Mouse (Mus musculus): ENCODE data around the gene Scarb2. TPM values are rescaled to one million over a fixed set of nuclear protein-coding genes. Genes with fewer than 3 reads are reported as not detected.
A peak's percentile ranks its signal among the peaks of the same experiment; 100 is the strongest.

Gene Scarb2
- polyA plus RNA-seq, 1 experiment from 2014 or later = 18.8 TPM

- WGBS = under 1% methylated on average over 48 of the region's 48 CpGs
- ATAC-seq (ENCODE audit: low read depth) = peak; percentile 97
- Histone ChIP-seq H3K9ac (peak overlapping the region; percentile 98), H3K27me3 (no peaks in the 10 kb centered on the region), H3K9me3 (no peaks in the 10 kb centered on the region), H3K4me1 (replicated peaks) (peaks cover 42% of the 10 kb centered on the region), H3K4me3 (peak overlapping the region; percentile 69), H3K36me3 (no peaks in the 10 kb centered on the region), H3K4me2 (peak overlapping the region; percentile 84), H3K27ac (replicated peaks) (peak overlapping the region; percentile 99)
Measured at GRCm38 (mm10) chr5:92505402-92505865, 1.2 kb downstream of the Scarb2 start.

DNA sequence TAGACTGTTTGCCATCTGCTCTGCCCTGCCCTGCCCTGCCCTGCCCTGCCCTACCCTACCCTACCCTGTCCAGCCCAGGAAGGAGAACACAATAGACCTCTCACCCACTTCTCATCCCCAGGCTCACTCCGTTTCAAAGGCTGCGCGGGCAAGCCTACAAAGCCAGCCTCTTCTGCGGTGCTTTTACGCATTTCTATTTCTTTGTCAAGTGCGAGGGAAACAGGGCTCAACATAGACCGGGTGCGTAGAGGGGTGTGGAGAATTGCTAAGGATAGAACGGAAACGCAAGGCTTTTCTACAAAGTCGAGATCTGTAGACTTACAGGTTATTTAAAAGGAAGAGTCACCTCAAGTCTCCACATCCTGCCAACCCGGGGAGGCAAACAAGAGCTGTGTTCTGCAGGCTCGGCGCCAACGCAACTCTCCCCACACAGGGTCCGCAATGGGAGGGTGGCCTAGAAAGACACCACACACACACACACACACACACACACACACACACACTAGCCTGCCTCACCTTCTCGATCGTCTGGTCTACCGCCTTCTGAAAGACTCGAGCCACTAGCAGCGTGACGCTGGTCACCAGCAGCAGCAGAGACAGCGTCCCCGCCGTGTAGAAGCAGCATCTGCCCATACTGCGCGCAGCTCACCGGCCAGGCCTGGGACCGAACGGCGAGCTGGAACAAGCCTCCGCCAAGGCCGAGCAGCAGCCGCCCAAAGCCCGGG lies 1.8 kb downstream of the Scarb2 start:
- H3K27me3 ChIP-seq = no peaks in the 10 kb centered on the region
- H3K4me3 ChIP-seq = peak overlapping the region; percentile 69
- H3K4me2 ChIP-seq = peak overlapping the region; percentile 84
- H3K9me3 ChIP-seq = no peaks in the 10 kb centered on the region
- ATAC-seq (ENCODE audit: low read depth) = peak; percentile 90
- H3K9ac ChIP-seq = peak overlapping the region; percentile 98
- H3K4me1 ChIP-seq (replicated peaks) = peaks cover 48% of the 10 kb centered on the region
- H3K27ac ChIP-seq (replicated peaks) = peak overlapping the region; percentile 99
- H3K36me3 ChIP-seq = no peaks in the 10 kb centered on the region
- whole genome bisulfite sequencing = under 1% methylated on average over 35 of the region's 35 CpGs

GRCm38 (mm10) chr5:92503856-92504618 lies 2.6 kb downstream of the Scarb2 start:
- Histone ChIP-seq H3K36me3 (no peaks in the 10 kb centered on the region), H3K4me1 (replicated peaks) (peaks cover 56% of the 10 kb centered on the region), H3K9me3 (no peaks in the 10 kb centered on the region), H3K4me2 (peak overlapping the region; percentile 84), H3K27ac (replicated peaks) (peak overlapping the region; percentile 99), H3K27me3 (no peaks in the 10 kb centered on the region), H3K9ac (peak overlapping the region; percentile 98), H3K4me3 (peak overlapping the region; percentile 69)
- no peak for ATAC-seq (ENCODE audit: low read depth)
- WGBS = 19% methylated on average over 7 of the region's 7 CpGs

DNA sequence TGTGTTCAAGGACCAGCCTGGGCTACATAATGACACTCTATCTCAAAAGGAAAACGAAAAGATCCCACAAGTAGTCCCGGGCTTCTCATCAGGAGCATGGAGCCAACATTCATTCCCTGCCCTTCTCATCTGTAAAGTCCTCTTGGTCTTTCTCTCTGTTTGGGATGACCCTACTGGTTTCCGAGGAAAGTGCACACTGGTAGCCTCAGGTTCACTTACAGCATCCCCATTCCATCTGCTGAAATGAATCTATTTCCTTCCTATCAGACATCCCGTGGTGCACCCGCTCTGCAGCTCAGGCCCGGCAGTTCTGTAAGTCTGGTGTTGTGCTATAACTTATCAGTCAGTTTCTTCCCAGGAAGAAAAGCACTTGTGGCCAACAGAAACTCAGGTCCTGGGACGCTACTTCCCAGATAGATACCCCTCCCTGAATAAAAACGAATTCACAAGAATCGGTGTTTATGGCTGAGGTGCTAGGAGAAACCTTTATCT lies 3.2 kb downstream of the Scarb2 start:
- H3K36me3 ChIP-seq = no peaks in the 10 kb centered on the region
- H3K4me3 ChIP-seq = peak overlapping the region; percentile 69
- no peak overlapping the region for H3K27ac ChIP-seq (replicated peaks)
- H3K27me3 ChIP-seq = no peaks in the 10 kb centered on the region
- peak overlapping the region; percentile 84 for H3K4me2 ChIP-seq
- peaks cover 62% of the 10 kb centered on the region for H3K4me1 ChIP-seq (replicated peaks)
- peak overlapping the region; percentile 98 for H3K9ac ChIP-seq
- no peaks in the 10 kb centered on the region for H3K9me3 ChIP-seq
- no peak for ATAC-seq (ENCODE audit: low read depth)
- 68% methylated on average over 9 of the region's 9 CpGs for WGBS

GRCm38 (mm10) chr5:92499378-92499777 lies 7.3 kb downstream of the Scarb2 start:
- Histone ChIP-seq H3K4me2 (no peak overlapping the region), H3K27me3 (no peaks in the 10 kb centered on the region), H3K9ac (no peak overlapping the region), H3K36me3 (no peaks in the 10 kb centered on the region), H3K4me1 (replicated peaks) (peaks cover 73% of the 10 kb centered on the region), H3K9me3 (no peaks in the 10 kb centered on the region), H3K27ac (replicated peaks) (peak overlapping the region; percentile 46; the same call in 1 of the 2 replicates), H3K4me3 (no peak overlapping the region)
- 60% methylated on average over 3 of the region's 3 CpGs for WGBS
- no peak for ATAC-seq (ENCODE audit: low read depth)

DNA sequence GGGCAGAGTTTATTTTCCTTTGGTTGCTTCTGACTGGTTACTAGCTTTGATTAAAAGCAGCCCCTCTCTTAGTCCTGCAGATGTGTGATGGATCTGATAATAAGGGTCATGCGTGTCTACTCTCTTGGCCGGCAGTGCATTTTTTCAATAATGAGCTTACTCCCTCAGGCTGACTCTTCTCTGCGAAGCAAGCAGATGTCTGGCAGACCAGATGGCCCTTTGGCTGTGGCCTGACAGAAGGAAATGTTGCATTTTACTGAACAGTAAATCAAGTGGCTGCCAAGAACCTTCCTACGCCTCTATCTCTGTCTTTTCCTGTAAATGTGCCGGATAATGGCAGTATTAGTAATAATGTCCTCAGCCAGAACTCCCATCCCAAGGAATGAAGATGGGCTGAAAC lies 8.0 kb downstream of the Scarb2 start:
- peak; percentile 51; the same call in 1 of the 2 replicates for ATAC-seq (ENCODE audit: low read depth)
- WGBS = 21% methylated on average over 5 of the region's 5 CpGs
- H3K4me1 ChIP-seq (replicated peaks) = peaks cover 68% of the 10 kb centered on the region
- H3K9ac ChIP-seq = no peak overlapping the region
- H3K27me3 ChIP-seq = no peaks in the 10 kb centered on the region
- H3K9me3 ChIP-seq = no peaks in the 10 kb centered on the region
- H3K4me3 ChIP-seq = no peak overlapping the region
- H3K27ac ChIP-seq (replicated peaks) = peak overlapping the region; percentile 46; the same call in 1 of the 2 replicates
- H3K4me2 ChIP-seq = no peak overlapping the region
- H3K36me3 ChIP-seq = no peaks in the 10 kb centered on the region

GRCm38 (mm10) chr5:92498225-92498624 lies 8.4 kb downstream of the Scarb2 start:
- H3K4me2 ChIP-seq = no peak overlapping the region
- peak overlapping the region; percentile 46 for H3K27ac ChIP-seq (replicated peaks)
- no peak overlapping the region for H3K4me3 ChIP-seq
- H3K36me3 ChIP-seq = no peaks in the 10 kb centered on the region
- peaks cover 68% of the 10 kb centered on the region for H3K4me1 ChIP-seq (replicated peaks)
- no peaks in the 10 kb centered on the region for H3K27me3 ChIP-seq
- no peak overlapping the region for H3K9ac ChIP-seq
- ATAC-seq (ENCODE audit: low read depth) = no peak
- H3K9me3 ChIP-seq = no peaks in the 10 kb centered on the region
- WGBS = 87% methylated on average over 3 of the region's 3 CpGs

GRCm38 (mm10) chr5:92495771-92496409 lies 10.7 kb downstream of the Scarb2 start:
- H3K27ac ChIP-seq (replicated peaks) = no peak overlapping the region
- no peak overlapping the region for H3K9ac ChIP-seq
- peaks cover 51% of the 10 kb centered on the region for H3K4me1 ChIP-seq (replicated peaks)
- H3K36me3 ChIP-seq = no peaks in the 10 kb centered on the region
- no peaks in the 10 kb centered on the region for H3K9me3 ChIP-seq
- ATAC-seq (ENCODE audit: low read depth) = no peak
- H3K27me3 ChIP-seq = no peaks in the 10 kb centered on the region
- 89% methylated on average over 7 of the region's 7 CpGs for WGBS
- no peak overlapping the region for H3K4me2 ChIP-seq
- no peak overlapping the region for H3K4me3 ChIP-seq

- WGBS = 52% methylated on average over 4 of the region's 4 CpGs
- Histone ChIP-seq H3K36me3 (no peaks in the 10 kb centered on the region), H3K9ac (no peak overlapping the region), H3K27me3 (no peaks in the 10 kb centered on the region), H3K4me1 (replicated peaks) (peaks cover 53% of the 10 kb centered on the region), H3K27ac (replicated peaks) (no peak overlapping the region), H3K4me2 (no peak overlapping the region), H3K4me3 (no peak overlapping the region), H3K9me3 (no peaks in the 10 kb centered on the region)
- no peak for ATAC-seq (ENCODE audit: low read depth)
Measured at GRCm38 (mm10) chr5:92495291-92495690, 11.3 kb downstream of the Scarb2 start.

- Histone ChIP-seq H3K4me2 (no peak overlapping the region), H3K9ac (no peak overlapping the region), H3K27ac (replicated peaks) (0 out of 2 replicates have a peak overlapping the region, but pooled peaks have one; percentile 40), H3K9me3 (no peaks in the 10 kb centered on the region), H3K4me3 (no peak overlapping the region), H3K36me3 (no peaks in the 10 kb centered on the region), H3K27me3 (no peaks in the 10 kb centered on the region), H3K4me1 (replicated peaks) (peaks cover 48% of the 10 kb centered on the region)
- ATAC-seq (ENCODE audit: low read depth) = no peak
- WGBS = 59% methylated on average over 7 of the region's 7 CpGs
Measured at GRCm38 (mm10) chr5:92493423-92493822, 13.2 kb downstream of the Scarb2 start.

- ATAC-seq (ENCODE audit: low read depth) = no peak
- no peak overlapping the region for H3K4me2 ChIP-seq
- peaks cover 15% of the 10 kb centered on the region for H3K36me3 ChIP-seq
- no peak overlapping the region for H3K9ac ChIP-seq
- H3K27me3 ChIP-seq = no peaks in the 10 kb centered on the region
- WGBS = 57% methylated on average over 4 of the region's 4 CpGs
- no peaks in the 10 kb centered on the region for H3K9me3 ChIP-seq
- H3K4me1 ChIP-seq (replicated peaks) = peaks cover 39% of the 10 kb centered on the region
- H3K27ac ChIP-seq (replicated peaks) = no peak overlapping the region
- H3K4me3 ChIP-seq = no peak overlapping the region
Measured at GRCm38 (mm10) chr5:92490779-92491178, 15.9 kb downstream of the Scarb2 start.

GRCm38 (mm10) chr5:92490304-92490703 lies 16.3 kb downstream of the Scarb2 start:
- 36% methylated on average over 3 of the region's 3 CpGs for WGBS
- no peak for ATAC-seq (ENCODE audit: low read depth)
- Histone ChIP-seq H3K4me2 (no peak overlapping the region), H3K36me3 (peaks cover 19% of the 10 kb centered on the region), H3K27ac (replicated peaks) (no peak overlapping the region), H3K9me3 (no peaks in the 10 kb centered on the region), H3K9ac (no peak overlapping the region), H3K27me3 (no peaks in the 10 kb centered on the region), H3K4me3 (no peak overlapping the region), H3K4me1 (replicated peaks) (peaks cover 34% of the 10 kb centered on the region)

All from neural tube, embryonic 13.5 days (tissue).